Mouse (Mus musculus) forebrain, embryonic 16.5 days (tissue): Measurements from ENCODE around the gene Gemin6. TPM values are rescaled to one million over a fixed set of nuclear protein-coding genes. Genes with fewer than 3 reads are reported as not detected.
"Not testable (repeated sequence)": the region's sequence is repeated elsewhere in the genome, so short reads cannot be mapped to it uniquely, and the experiment has no call there.

Experiments
- ATAC-seq: fragments of 200-750 bp; cut with Nextera tagmentation; 2 replicates; pipeline ENCODE4 v1.8.0; 2017; ENCODE audit warnings: mild to moderate bottlenecking, moderate library complexity
- H3K27ac ChIP-seq: fragments of 300-500 bp; sonication (generic); 2 replicates; pipeline ENCODE4 v1.5.1; 2014; ENCODE audit warnings: low read length, control low read depth
- H3K27me3 ChIP-seq: fragments of 300-500 bp; sonication (generic); replicated peaks from 2 replicates; pipeline ENCODE4 v1.6.1; 2014; ENCODE audit warnings: low read length; ENCODE audit not compliant: control insufficient read depth, insufficient read depth
- H3K36me3 ChIP-seq: fragments of 300-500 bp; sonication (generic); 2 replicates; pipeline ENCODE4 v1.6.1; 2014; ENCODE audit not compliant: control insufficient read depth, insufficient read depth
- H3K4me1 ChIP-seq: fragments of 300-500 bp; sonication (generic); replicated peaks from 2 replicates; pipeline ENCODE4 v1.6.1; 2014; ENCODE audit warnings: low read length; ENCODE audit not compliant: control insufficient read depth, insufficient read depth
- H3K4me2 ChIP-seq: fragments of 300-500 bp; sonication (generic); 2 replicates; pipeline ENCODE4 v1.6.1; 2014; ENCODE audit warnings: mild to moderate bottlenecking, low read length, control low read depth
- H3K4me3 ChIP-seq: fragments of 300-500 bp; sonication (generic); replicated peaks from 2 replicates; pipeline ENCODE4 v1.5.1; 2014; ENCODE audit warnings: mild to moderate bottlenecking, low read length, control low read depth
- H3K9ac ChIP-seq: fragments of 300-500 bp; sonication (generic); replicated peaks from 2 replicates; pipeline ENCODE4 v1.6.1; 2014; ENCODE audit warnings: low read depth, low read length, control low read depth
- H3K9me3 ChIP-seq: fragments of 300-500 bp; sonication (generic); 2 replicates; pipeline ENCODE4 v1.6.1; 2016; ENCODE audit warnings: low read length; ENCODE audit not compliant: control insufficient read depth
- WGBS: fragments of 180-500 bp; shearing (Covaris S2); extraction: QIAGEN DNeasy Blood & Tissue Kit; methylation state at CpG from one replicate; pipeline ENCODE4 v1.1.7; 2014; 5-methylcytosine and 5-hydroxymethylcytosine counted together
- polyA plus RNA-seq: library from polyadenylated mRNA; unstranded; fragments of >200 nt; fragmentation: Nextera tagmentation; extraction: Ambion mirVana; gene quantifications from 2 replicates; pipeline ENCODE4 v1.2.1, GENCODE M21; 2015

Gene Gemin6
- polyA plus RNA-seq, 1 experiment from 2014 or later = 25.8 TPM

- Histone ChIP-seq H3K4me2 (no peak overlapping the region), H3K36me3 (peaks cover 38% of the 10 kb centered on the region), H3K27ac (no peak overlapping the region), H3K9ac (no peak overlapping the region), H3K27me3 (no peaks in the 10 kb centered on the region), H3K4me3 (no peak overlapping the region), H3K9me3 (no peaks in the 10 kb centered on the region), H3K4me1 (no peaks in the 10 kb centered on the region)
- WGBS = 89% methylated on average over 3 of the region's 3 CpGs
- ATAC-seq = peak; percentile 53
Measured at GRCm38 (mm10) chr17:80199160-80199778, 25.0 kb upstream of the Gemin6 start.

GRCm38 (mm10) chr17:80205657-80206056 lies 18.6 kb upstream of the Gemin6 start:
- H3K9me3 ChIP-seq = no peaks in the 10 kb centered on the region
- no peak for ATAC-seq
- peak overlapping the region; percentile 98 for H3K4me3 ChIP-seq
- H3K4me2 ChIP-seq = peak overlapping the region; percentile 65
- H3K27me3 ChIP-seq = no peaks in the 10 kb centered on the region
- peaks cover 22% of the 10 kb centered on the region for H3K36me3 ChIP-seq
- H3K27ac ChIP-seq = peak overlapping the region; percentile 99; the same call in 1 of the 2 replicates
- H3K4me1 ChIP-seq = peaks cover 11% of the 10 kb centered on the region
- 28% methylated on average over 5 of the region's 5 CpGs for WGBS
- peak overlapping the region; percentile 98 for H3K9ac ChIP-seq

GRCm38 (mm10) chr17:80206301-80206670 lies 18.0 kb upstream of the Gemin6 start:
- Histone ChIP-seq H3K36me3 (peaks cover 19% of the 10 kb centered on the region), H3K9me3 (no peaks in the 10 kb centered on the region), H3K27me3 (no peaks in the 10 kb centered on the region), H3K9ac (peak overlapping the region; percentile 98), H3K4me3 (peak overlapping the region; percentile 98), H3K27ac (peak overlapping the region; percentile 99), H3K4me1 (peaks cover 11% of the 10 kb centered on the region), H3K4me2 (peak overlapping the region; percentile 65)
- peak; percentile 72 for ATAC-seq
- under 1% methylated on average over 36 of the region's 36 CpGs for WGBS

GRCm38 (mm10) chr17:80206671-80207581 lies 17.3 kb upstream of the Gemin6 start, which contains the start of the genes Srsf7 and Ttc39d:
Gene Srsf7 (minus strand): TSS chr17:80207307.
Gene Ttc39d (plus strand): TSS chr17:80207460.
- H3K9me3 ChIP-seq = no peaks in the 10 kb centered on the region
- H3K4me3 ChIP-seq = peak within 1 kb of the TSS; percentile 98
- peak within 1 kb of the TSS; percentile 98 for H3K9ac ChIP-seq
- H3K27me3 ChIP-seq = no peaks in the 10 kb centered on the region
- peaks cover 16% of the 10 kb centered on the region for H3K36me3 ChIP-seq
- H3K4me1 ChIP-seq = peaks cover 11% of the 10 kb centered on the region
- H3K27ac ChIP-seq = peak within 1 kb of the TSS; percentile 99
- ATAC-seq = peak; percentile 91
- peak within 1 kb of the TSS; percentile 79 for H3K4me2 ChIP-seq
- under 1% methylated on average over 91 of the region's 95 CpGs for WGBS

- not testable (repeated sequence) for H3K36me3 ChIP-seq, H3K27ac ChIP-seq, H3K4me2 ChIP-seq, H3K4me3 ChIP-seq, H3K4me1 ChIP-seq, H3K9ac ChIP-seq, H3K27me3 ChIP-seq, H3K9me3 ChIP-seq, ATAC-seq
- 95% methylated on average over 4 of the region's 4 CpGs for WGBS
Measured at GRCm38 (mm10) chr17:80213998-80214397, 10.2 kb upstream of the Gemin6 start.

GRCm38 (mm10) chr17:80220131-80220530 lies 4.1 kb upstream of the Gemin6 start:
- H3K9ac ChIP-seq = no peak overlapping the region
- no peak overlapping the region for H3K4me2 ChIP-seq
- 76% methylated on average over 2 of the region's 2 CpGs for WGBS
- H3K4me3 ChIP-seq = no peak overlapping the region
- H3K27me3 ChIP-seq = no peaks in the 10 kb centered on the region
- no peak for ATAC-seq
- no peaks in the 10 kb centered on the region for H3K9me3 ChIP-seq
- no peak overlapping the region for H3K27ac ChIP-seq
- H3K4me1 ChIP-seq = peaks cover 6% of the 10 kb centered on the region
- H3K36me3 ChIP-seq = no peaks in the 10 kb centered on the region

GRCm38 (mm10) chr17:80221202-80221601 lies 3.0 kb upstream of the Gemin6 start:
- WGBS = 69% methylated on average over 9 of the region's 9 CpGs
- Histone ChIP-seq H3K36me3 (no peaks in the 10 kb centered on the region), H3K4me3 (no peak overlapping the region), H3K4me2 (no peak overlapping the region), H3K9ac (no peak overlapping the region), H3K4me1 (peaks cover 7% of the 10 kb centered on the region), H3K27ac (no peak overlapping the region), H3K9me3 (no peaks in the 10 kb centered on the region), H3K27me3 (no peaks in the 10 kb centered on the region)
- no peak for ATAC-seq

GRCm38 (mm10) chr17:80221890-80222628 lies 2.2 kb upstream of the Gemin6 start:
- no peaks in the 10 kb centered on the region for H3K27me3 ChIP-seq
- ATAC-seq = no peak
- no peaks in the 10 kb centered on the region for H3K36me3 ChIP-seq
- no peak overlapping the region for H3K4me2 ChIP-seq
- no peak overlapping the region for H3K4me3 ChIP-seq
- peaks cover 7% of the 10 kb centered on the region for H3K4me1 ChIP-seq
- 76% methylated on average over 3 of the region's 3 CpGs for WGBS
- no peaks in the 10 kb centered on the region for H3K9me3 ChIP-seq
- H3K27ac ChIP-seq = no peak overlapping the region
- no peak overlapping the region for H3K9ac ChIP-seq

GRCm38 (mm10) chr17:80223829-80224228 lies 412 bp upstream of the Gemin6 start:
- peak overlapping the region; percentile 85; the same call in 1 of the 2 replicates for H3K27ac ChIP-seq
- peaks cover 7% of the 10 kb centered on the region for H3K4me1 ChIP-seq
- peak overlapping the region; percentile 58 for H3K9ac ChIP-seq
- H3K9me3 ChIP-seq = no peaks in the 10 kb centered on the region
- H3K27me3 ChIP-seq = no peaks in the 10 kb centered on the region
- H3K4me3 ChIP-seq = peak overlapping the region; percentile 66
- H3K4me2 ChIP-seq = peak overlapping the region; percentile 81
- WGBS = 5% methylated on average over 9 of the region's 9 CpGs
- peak; percentile 32 for ATAC-seq
- H3K36me3 ChIP-seq = no peaks in the 10 kb centered on the region
